Mouse (Mus musculus): Measurements from ENCODE around the gene Eml1.

DNA sequence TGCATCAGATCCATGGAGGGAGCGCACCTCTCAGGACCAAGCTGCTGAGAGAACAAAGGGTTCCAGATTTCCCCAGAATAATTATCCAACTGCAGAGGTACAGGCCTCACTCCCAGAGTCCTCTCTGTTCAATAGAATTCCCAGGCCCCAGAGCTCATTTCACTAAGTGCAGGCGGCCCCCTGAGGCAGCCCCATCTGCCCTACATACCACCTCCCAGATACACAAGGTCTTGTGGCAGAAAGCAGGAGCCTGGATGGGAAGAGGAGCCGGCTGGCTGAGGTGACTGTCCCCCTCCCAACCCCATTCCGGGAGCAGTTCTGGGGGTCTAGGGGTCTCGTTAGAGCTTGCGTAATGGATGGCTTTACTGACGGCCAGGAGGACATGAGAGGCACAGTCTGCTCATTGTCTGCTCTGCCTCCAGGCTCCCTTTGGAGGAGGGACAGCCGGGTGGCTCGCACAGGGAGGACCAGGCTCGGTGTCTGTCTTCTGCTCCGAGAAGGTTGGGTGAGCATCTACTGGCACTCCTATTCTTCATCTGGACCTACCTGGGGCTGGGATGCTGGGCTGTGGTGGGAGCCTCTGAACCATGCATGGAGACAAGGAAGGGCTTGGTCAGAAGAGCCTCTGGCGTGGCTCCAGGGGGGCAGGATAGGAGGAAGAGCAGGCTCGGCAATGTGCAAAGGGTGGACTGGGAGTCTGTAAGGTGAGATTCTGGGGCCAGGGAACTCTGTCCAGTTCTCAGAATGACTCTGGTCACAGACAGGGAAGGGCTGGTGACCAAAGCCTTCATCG is 39.9 kb downstream of the Eml1 start:
- TF ChIP-seq CTCF (IDR thresholded peaks at IDR 0.05; ENCODE audit: control insufficient read depth, insufficient read depth, low read length): no peak
- no peak for TF ChIP-seq POLR2A (IDR thresholded peaks at IDR 0.05; ENCODE audit: borderline replicate concordance, control insufficient read depth, low read depth, low read length)

Measured in bone marrow, adult 2 months (tissue).